Mouse (Mus musculus) CD4-positive helper T cell, adult 2 months (primary cell): Measurements from ENCODE around the gene Caln1.
"Not testable (repeated sequence)": the region's sequence is repeated elsewhere in the genome, so short reads cannot be mapped to it uniquely, and the experiment has no call there.

Experiments used
- DNase-seq: peaks from one replicate; pipeline ENCODE4 v3.0.0-alpha.2; 2012; ENCODE audit warnings: low read depth, missing footprints, low spot score

Gene Caln1

DNA sequence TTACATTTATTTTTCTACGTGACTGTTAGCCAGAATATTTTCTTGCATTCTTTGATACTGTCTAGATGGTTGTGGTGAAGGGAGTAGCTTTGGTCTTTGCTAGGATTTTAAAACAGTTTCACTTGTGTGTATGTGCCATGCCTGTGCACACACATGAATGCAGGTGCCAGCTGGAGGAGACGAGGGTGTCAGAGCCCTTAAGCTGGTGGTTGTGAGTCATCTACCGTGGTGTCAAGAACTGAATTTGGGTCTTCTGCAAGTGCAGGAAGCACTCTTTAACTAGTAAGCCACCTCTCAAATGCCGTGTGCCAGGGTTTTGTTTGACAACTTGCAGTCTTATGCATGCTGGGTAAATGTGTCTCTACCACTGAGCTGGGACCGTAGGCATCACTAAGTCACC, 178.2 kb downstream of the Caln1 start:
- DNase-seq = no peak

DNA sequence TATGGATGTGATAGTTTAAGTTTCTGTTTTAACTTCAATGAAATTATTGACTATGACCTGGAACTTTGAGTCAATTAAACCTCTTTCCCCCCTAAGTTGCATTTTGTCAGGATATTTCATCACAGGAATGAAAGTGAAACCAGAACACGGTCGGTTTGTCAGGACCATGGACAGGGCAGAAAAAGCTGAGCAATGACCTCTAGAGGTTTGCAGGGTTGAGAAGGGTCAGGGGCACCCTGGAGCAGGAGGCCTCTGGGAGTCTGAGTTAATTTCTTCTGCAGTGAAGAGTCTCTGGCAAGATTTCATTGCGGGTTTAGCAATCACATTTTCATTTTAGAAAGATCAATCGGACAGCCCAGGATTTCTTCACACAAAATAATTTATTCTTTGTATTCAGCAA, 184.7 kb downstream of the Caln1 start:
- DNase-seq = no peak

DNA sequence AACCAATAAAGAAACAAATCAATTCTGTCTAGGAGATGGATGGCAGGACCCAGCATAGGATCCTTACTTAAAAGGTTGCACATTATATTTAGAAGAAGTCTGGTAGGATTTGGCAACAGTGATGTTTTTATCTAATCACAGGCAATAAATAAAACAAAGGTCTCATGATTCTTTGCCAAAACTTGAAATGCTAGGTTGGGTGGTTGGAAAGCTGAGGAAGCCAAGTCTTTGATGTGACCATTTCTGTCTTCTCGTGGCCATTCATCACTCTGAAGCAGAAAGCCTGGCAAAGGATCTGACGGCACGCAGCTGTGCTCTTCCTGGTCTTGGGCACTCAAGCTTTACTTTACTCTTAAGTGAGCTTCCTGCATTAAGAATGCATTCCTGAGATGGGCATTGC, 193.9 kb downstream of the Caln1 start:
- no peak for DNase-seq

DNA sequence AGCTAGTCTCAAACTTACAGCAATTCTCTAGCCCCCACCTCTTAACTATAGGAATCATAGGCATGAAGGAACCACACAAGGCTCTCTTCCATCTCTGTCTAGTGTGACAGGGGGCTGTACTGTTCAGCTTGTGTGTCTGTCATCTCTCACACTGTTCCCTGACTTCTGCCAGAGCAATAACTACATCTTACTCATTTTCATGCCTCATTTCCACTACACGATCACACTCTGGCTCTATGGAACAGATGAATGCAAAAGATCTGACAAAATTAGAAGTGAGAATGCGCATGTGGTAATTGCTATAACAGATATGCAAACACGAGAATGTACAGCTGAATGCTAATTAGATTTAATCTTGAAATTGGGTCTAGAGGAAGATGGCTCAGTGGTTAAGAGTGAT, 196.7 kb downstream of the Caln1 start:
- no peak for DNase-seq

DNA sequence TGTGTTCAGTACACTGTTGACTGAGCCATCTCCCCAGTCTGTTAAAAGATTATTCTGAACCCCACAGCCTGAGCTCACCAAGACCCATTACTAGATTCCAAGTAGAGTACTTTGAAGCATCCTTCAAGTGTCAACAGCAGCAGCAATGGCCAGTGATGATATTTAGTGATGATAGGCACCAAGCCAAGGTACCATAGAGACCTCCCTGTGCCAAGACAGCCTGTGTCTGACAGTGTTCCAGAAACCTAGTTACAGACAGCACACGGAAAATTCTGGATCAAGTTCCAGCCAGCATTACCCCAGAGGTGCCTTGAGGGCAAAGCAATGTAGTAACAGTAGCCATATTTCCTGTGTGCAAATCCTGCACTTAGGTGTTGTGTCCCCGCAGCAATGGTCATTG, 208.3 kb downstream of the Caln1 start:
- no peak for DNase-seq

- no peak for DNase-seq
Observed at GRCm38 (mm10) chr5:130584042-130584441, 214.8 kb downstream of the Caln1 start.

DNA sequence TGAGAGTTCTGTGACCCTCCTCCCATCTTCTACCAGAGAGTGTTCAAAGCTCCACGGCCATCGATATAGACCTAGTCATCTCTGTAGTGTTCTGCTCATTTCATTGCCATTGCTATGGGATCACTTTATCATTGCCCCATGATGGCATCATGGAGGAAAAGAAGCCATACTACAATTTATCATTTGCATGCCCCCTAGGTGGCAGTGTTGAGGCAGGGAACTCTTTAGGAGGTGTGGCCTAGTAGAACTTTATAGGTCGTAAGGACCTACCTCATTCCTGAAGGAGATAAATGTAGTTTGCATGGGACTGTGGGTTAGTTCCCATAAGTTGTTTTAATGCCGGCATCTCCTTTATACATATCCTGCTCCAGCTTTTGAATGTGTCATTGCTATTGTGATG, 217.0 kb downstream of the Caln1 start:
- DNase-seq = no peak

DNA sequence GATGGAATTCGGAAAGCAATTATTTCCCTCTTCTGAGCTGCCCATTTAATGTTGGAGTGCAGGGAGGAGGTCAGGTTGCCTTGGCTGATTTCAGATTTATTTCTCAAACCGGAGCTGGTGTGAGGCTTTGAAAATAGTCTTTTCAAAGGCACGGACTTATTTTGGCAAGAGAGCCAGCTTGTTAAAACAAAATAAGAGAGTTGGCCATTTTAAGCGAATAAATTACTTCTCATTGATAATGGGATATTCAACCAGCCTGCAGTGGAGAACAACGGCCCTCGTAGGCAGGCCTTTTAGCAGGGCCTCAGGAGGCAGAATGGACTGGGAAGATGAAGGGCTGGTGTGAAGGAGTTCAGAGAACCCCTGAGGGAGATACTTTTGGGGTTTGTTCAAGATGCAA, 227.3 kb downstream of the Caln1 start:
- DNase-seq = no peak

DNA sequence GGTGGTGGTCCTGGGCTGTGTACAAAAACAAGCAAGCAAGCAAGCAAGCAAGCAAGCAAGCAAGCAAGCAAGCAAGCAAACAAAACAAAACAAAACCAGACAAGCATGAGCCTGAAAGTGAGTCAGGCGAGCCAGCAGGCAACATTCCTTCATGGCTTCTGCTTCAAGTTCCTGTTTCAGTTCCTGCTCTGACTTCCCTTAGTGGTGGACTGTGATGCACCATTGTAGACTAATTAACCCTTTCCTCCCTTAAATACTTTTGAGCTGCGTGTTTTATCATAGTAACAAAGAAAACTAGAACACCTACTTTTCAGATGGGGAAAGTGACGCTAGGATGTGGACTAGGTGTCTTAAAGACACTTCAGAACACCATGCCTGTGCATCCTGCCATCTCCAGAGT, 244.4 kb downstream of the Caln1 start:
- no peak for DNase-seq

GRCm38 (mm10) chr5:130614209-130614608, 245.0 kb downstream of the Caln1 start:
- no peak for DNase-seq

- DNase-seq = no peak
Observed at GRCm38 (mm10) chr5:130620060-130620459, 250.8 kb downstream of the Caln1 start.

GRCm38 (mm10) chr5:130623206-130623605, 254.0 kb downstream of the Caln1 start:
- DNase-seq = no peak

GRCm38 (mm10) chr5:130627800-130628199, 258.5 kb downstream of the Caln1 start:
- DNase-seq = no peak

DNA sequence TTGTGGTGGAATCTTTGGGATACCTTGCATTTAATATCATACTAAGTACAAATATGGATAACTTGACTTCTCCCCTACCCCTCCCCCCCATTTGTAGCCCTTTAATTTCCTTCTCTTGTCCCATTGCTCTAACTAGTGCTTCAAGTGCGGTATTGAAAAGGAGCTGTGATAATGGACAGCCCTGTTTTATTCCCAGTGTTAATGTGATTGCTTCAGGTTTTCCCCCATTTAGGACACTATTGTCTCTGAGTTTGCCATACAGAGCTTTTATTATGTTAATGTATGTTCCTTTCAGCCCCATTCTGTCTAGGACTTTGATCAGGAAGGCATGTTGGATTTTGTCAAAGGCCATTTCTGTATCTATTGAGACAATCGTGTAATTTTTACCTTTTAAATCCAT, 266.1 kb downstream of the Caln1 start:
- no peak for DNase-seq

DNA sequence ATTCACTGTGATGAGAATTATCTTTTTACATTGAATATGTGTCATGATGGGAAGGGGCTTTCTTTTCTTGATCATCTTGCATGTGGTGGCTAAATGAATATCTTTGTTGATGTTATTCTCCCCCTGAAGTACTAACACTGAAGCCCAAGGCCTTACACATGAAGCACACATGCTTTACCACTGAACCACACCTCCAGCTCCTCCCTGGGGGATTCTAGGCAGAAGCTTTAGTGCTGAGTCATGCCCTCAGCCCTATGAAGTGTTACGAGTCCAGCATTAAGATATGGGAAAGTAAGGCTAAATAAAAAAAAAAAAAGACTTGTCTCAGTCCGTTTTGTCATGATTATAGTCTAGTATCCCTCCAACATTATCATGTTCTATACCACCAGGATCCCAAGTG, 272.6 kb downstream of the Caln1 start:
- no peak for DNase-seq

GRCm38 (mm10) chr5:130646126-130646525, 276.9 kb downstream of the Caln1 start:
- not testable (repeated sequence) for DNase-seq

DNA sequence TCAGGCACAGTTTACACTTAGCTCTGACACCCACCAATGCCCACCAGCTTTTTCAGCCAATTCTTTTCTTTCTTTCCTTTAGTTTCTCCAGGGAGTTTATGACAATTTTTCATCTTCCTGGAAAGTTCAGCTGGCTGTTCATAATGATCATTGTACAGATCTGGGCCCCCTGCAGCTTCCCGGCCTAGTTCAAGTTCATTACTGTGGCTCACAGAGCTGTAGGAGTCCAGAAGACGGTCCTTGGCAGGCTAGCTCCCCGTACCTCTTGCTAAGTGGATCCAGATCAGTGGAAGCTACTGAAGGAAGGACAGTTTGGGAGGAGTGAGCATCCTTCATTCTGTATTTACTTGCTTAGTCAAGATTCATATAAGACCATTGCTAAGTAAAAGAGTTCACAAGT, 288.9 kb downstream of the Caln1 start:
- no peak for DNase-seq

GRCm38 (mm10) chr5:130666091-130666490, 296.8 kb downstream of the Caln1 start:
- no peak for DNase-seq

GRCm38 (mm10) chr5:130672588-130672987, 303.3 kb downstream of the Caln1 start:
- DNase-seq = no peak

GRCm38 (mm10) chr5:130673092-130673491, 303.8 kb downstream of the Caln1 start:
- DNase-seq = no peak

DNA sequence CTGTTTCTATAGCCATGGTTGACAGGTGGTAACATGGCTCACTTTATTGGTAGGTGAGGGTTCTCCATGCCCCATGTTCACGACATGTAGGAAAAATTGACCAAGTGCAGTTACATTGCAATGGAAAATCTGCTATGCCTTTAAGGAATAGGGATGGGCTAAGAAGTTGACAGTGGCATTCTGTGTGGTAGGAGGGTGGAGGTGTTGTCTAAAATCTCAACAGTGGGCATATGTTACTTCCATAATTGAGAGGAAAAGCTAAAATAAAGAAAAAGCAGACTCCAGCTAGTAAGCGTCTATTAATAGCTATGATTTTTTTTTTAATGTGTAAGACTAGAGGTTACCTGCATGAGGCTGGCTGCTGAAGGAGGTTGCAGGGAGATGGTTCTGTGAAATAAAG, 308.6 kb downstream of the Caln1 start:
- no peak for DNase-seq

DNA sequence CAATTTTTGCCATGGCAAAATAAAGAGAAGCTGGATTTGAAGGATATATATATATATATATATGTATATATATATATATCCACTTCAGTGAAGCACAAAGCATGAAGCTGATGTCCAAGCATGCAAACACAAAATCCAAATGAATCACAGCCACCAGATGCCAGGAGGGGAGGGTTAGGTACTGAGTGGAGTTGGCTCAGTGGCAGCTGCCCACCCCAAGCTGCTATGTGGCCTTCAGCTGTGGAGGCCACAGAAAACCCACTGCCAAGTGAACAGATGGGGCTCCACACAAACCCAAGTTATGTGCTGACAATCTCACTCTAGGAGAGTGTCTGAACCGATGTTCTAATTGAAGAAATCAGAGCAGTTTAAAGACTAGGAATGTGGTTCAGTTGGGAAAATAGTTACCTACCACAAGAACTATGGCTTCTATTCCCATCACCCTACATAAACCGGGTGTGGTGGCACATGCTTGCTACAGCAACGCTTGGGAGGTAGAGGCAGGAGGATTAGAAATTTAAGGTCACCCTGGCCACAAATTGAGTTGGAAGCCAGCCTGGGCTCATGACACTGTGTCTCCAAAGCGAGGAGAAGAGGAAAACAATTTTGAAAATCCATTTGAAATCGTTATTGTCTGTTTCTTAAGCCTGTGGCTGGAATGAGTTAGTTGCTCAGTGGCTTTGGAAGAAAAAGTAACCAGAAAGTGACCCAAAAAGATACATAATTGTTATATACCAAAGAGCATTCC, 316.8 kb downstream of the Caln1 start:
- DNase-seq = no peak

DNA sequence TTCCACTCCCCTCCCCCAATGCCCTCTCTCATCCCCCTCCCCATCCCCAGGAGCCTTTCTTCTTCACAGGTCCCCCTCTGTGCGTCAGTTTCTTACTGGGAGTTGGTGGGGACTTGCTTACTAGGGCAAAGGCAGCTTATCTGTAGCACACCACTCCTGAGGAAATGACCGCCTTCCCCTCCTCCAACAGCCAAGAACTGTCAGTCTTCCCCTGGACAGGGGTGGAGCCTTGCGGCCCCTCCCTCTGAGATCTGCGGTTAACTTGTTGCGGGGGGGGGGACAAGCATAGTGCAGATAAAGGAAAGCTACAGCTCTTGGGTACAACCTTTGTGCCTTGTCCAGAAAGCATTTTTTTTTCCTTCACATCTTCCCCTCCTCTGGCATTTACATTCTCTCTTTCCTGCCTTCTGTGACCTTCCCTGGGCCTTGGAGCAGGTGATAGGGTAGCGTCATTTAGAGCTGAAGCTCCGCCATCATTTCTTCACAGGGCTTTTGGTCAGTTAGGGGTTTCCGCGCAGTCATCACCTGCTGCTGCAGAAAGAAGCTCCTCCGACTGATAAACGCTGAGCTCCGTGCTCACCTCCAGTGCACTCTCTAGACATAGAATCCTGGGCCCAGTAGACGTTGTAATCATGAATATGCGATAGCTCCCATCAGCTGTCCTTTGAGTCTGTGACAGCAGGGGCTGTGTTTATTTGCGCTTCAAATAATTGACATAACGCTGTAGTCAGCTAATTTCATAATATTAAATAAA, 319.3 kb downstream of the Caln1 start:
- no peak for DNase-seq
